Mouse (Mus musculus) small intestine, adult 2 months (tissue): ENCODE measurements around the gene Shroom3. TPM values are rescaled to one million over a fixed set of nuclear protein-coding genes. Genes with fewer than 3 reads are reported as not detected.
A peak's percentile ranks its signal among the peaks of the same experiment; 100 is the strongest.

Source experiments
- H3K27ac ChIP-seq: fragments of 200-500 bp; 2 replicates; pipeline ENCODE4 v1.5.1; 2012; ENCODE audit warnings: low read depth, low read length, control low read depth, inconsistent platforms; ENCODE audit not compliant: insufficient read depth
- H3K27me3 ChIP-seq: fragments of 200-500 bp; 2 replicates; pipeline ENCODE4 v1.6.1; 2012; ENCODE audit warnings: mild to moderate bottlenecking, moderate library complexity, low read length, inconsistent platforms; ENCODE audit not compliant: control insufficient read depth, insufficient read depth
- H3K36me3 ChIP-seq: fragments of 200-500 bp; 2 replicates; pipeline ENCODE4 v1.6.1; 2012; ENCODE audit warnings: mild to moderate bottlenecking, low read length, control low read depth, inconsistent platforms; ENCODE audit not compliant: control insufficient read depth, insufficient read depth
- H3K4me1 ChIP-seq: fragments of 200-500 bp; 2 replicates; pipeline ENCODE4 v1.6.1; 2012; ENCODE audit warnings: low read length, inconsistent platforms, mixed read lengths; ENCODE audit not compliant: control insufficient read depth, insufficient read depth, insufficient read length
- H3K4me3 ChIP-seq: fragments of 200-500 bp; 2 replicates; pipeline ENCODE4 v1.5.1; 2012; ENCODE audit warnings: low read depth, mild to moderate bottlenecking, control low read depth, inconsistent platforms, low read length, moderate library complexity
- CTCF ChIP-seq: fragments of 200-500 bp; IDR thresholded peaks from 2 replicates; pipeline ENCODE4 v1.5.1; 2012; ENCODE audit warnings: low read depth, mild to moderate bottlenecking, control low read depth, inconsistent platforms, low read length, moderate library complexity, mixed read lengths; ENCODE audit not compliant: insufficient replicate concordance, insufficient read length; ENCODE audit errors: extremely low read depth
- POLR2A ChIP-seq: fragments of 200-500 bp; IDR thresholded peaks from 2 replicates; pipeline ENCODE4 v1.6.1; 2012; ENCODE audit warnings: low read depth, mild to moderate bottlenecking, control low read depth, inconsistent platforms, low read length, moderate library complexity
- WGBS: fragments of 180-500 bp; shearing (Covaris S2); methylation state at CpG from one replicate; pipeline ENCODE4 v1.1.7; 2018; 5-methylcytosine and 5-hydroxymethylcytosine counted together
- polyA plus RNA-seq: library from polyadenylated mRNA; depleted of rRNA; stranded (reverse); fragments of >200 nt; gene quantifications from 2 replicates; pipeline ENCODE4 v1.2.3, GENCODE M21; 2012

Shroom3 gene
- polyA plus RNA-seq, 1 experiment, result 111 TPM

GRCm38 (mm10) chr5:92823495-92823894, 140.3 kb downstream of the Shroom3 start:
- Histone ChIP-seq H3K4me1 (peaks cover 26% of the 10 kb centered on the region), H3K27ac (peak overlapping the region; percentile 85), H3K27me3 (no peaks in the 10 kb centered on the region), H3K4me3 (no peak overlapping the region), H3K36me3 (peaks cover 3% of the 10 kb centered on the region; the same call in 1 of the 2 replicates)
- TF ChIP-seq CTCF, result no peak
- 38% methylated on average over 7 of the region's 7 CpGs for WGBS

- WGBS, result 29% methylated on average over 10 of the region's 10 CpGs
- peak overlapping the region; percentile 85 for H3K27ac ChIP-seq
These were observed 141.2 kb downstream of the Shroom3 start for GRCm38 (mm10) chr5:92824304-92825009.

GRCm38 (mm10) chr5:92830391-92830790, 147.2 kb downstream of the Shroom3 start:
- H3K4me1 ChIP-seq, result peaks cover 14% of the 10 kb centered on the region
- peaks cover 4% of the 10 kb centered on the region; the same call in 1 of the 2 replicates for H3K36me3 ChIP-seq
- H3K4me3 ChIP-seq, result no peak overlapping the region
- H3K27me3 ChIP-seq, result no peaks in the 10 kb centered on the region
- H3K27ac ChIP-seq, result peak overlapping the region; percentile 21; the same call in 1 of the 2 replicates
- TF ChIP-seq POLR2A, result no peak
- TF ChIP-seq CTCF, result no peak
- WGBS, result 50% methylated on average over 1 of the region's 1 CpGs

More at GRCm38 (mm10) chr5:92824304-92825009, 141.2 kb downstream of the Shroom3 start:
- no peak overlapping the region for H3K4me3 ChIP-seq
- TF ChIP-seq CTCF (no peak), POLR2A (no peak)
- no peaks in the 10 kb centered on the region for H3K27me3 ChIP-seq
- H3K36me3 ChIP-seq, result peaks cover 3% of the 10 kb centered on the region; the same call in 1 of the 2 replicates
- H3K4me1 ChIP-seq, result peaks cover 26% of the 10 kb centered on the region

GRCm38 (mm10) chr5:92834513-92834912, 151.3 kb downstream of the Shroom3 start:
- no peaks in the 10 kb centered on the region for H3K27me3 ChIP-seq
- WGBS, result 72% methylated on average over 7 of the region's 7 CpGs
- TF ChIP-seq POLR2A (no peak), CTCF (no peak)
- H3K4me3 ChIP-seq, result no peak overlapping the region
- no peak overlapping the region for H3K27ac ChIP-seq
- peaks cover 26% of the 10 kb centered on the region for H3K4me1 ChIP-seq
- peaks cover 14% of the 10 kb centered on the region for H3K36me3 ChIP-seq

GRCm38 (mm10) chr5:92837311-92837710, 154.1 kb downstream of the Shroom3 start:
- WGBS, result 66% methylated on average over 4 of the region's 4 CpGs

GRCm38 (mm10) chr5:92838351-92838784, 155.1 kb downstream of the Shroom3 start:
- H3K27me3 ChIP-seq, result no peaks in the 10 kb centered on the region
- peaks cover 16% of the 10 kb centered on the region for H3K36me3 ChIP-seq
- peak overlapping the region; percentile 84 for H3K27ac ChIP-seq
- no peak for TF ChIP-seq CTCF
- no peak for TF ChIP-seq POLR2A
- H3K4me3 ChIP-seq, result no peak overlapping the region
- 24% methylated on average over 9 of the region's 9 CpGs for WGBS
- H3K4me1 ChIP-seq, result peaks cover 29% of the 10 kb centered on the region; the same call in 1 of the 2 replicates

More at GRCm38 (mm10) chr5:92837311-92837710, 154.1 kb downstream of the Shroom3 start:
- Histone ChIP-seq H3K4me1 (peaks cover 29% of the 10 kb centered on the region; the same call in 1 of the 2 replicates), H3K27ac (no peak overlapping the region), H3K36me3 (peaks cover 14% of the 10 kb centered on the region), H3K27me3 (no peaks in the 10 kb centered on the region), H3K4me3 (no peak overlapping the region)
- TF ChIP-seq CTCF (no peak), POLR2A (no peak)

GRCm38 (mm10) chr5:92839314-92839713, 156.1 kb downstream of the Shroom3 start:
- H3K27ac ChIP-seq, result peak overlapping the region; percentile 76
- H3K27me3 ChIP-seq, result no peaks in the 10 kb centered on the region
- 59% methylated on average over 4 of the region's 4 CpGs for WGBS
- no peak overlapping the region for H3K4me3 ChIP-seq
- TF ChIP-seq POLR2A (no peak), CTCF (no peak)
- H3K4me1 ChIP-seq, result peaks cover 27% of the 10 kb centered on the region; the same call in 1 of the 2 replicates
- H3K36me3 ChIP-seq, result peaks cover 13% of the 10 kb centered on the region
